Mouse (Mus musculus): ENCODE measurements around the gene Dnaaf1.

- TF ChIP-seq POLR2A (IDR thresholded peaks at IDR 0.05; ENCODE audit: borderline replicate concordance, control insufficient read depth, low read depth, low read length) (no peak), CTCF (IDR thresholded peaks at IDR 0.05; ENCODE audit: control insufficient read depth, insufficient read depth, low read length) (no peak)
These were observed 13.8 kb downstream of the Dnaaf1 start for GRCm38 (mm10) chr8:119588844-119589243.

Data from bone marrow, adult 2 months (tissue).